Mouse (Mus musculus) heart, embryonic 12.5 days (tissue): ENCODE results near the gene Nfe2. TPM values are rescaled to one million over a fixed set of nuclear protein-coding genes. Genes with fewer than 3 reads are reported as not detected.

Experiments used
- ATAC-seq: fragments of 200-750 bp; cut with Nextera tagmentation; 2 replicates; pipeline ENCODE4 v1.8.0; 2017; ENCODE audit warnings: moderate TSS enrichment, moderate library complexity; ENCODE audit not compliant: insufficient number of reproducible peaks, low FRiP score
- H3K27ac ChIP-seq: fragments of 300-500 bp; sonication (generic); 2 replicates; pipeline ENCODE4 v1.5.1; 2016; ENCODE audit warnings: mild to moderate bottlenecking, moderate library complexity; ENCODE audit not compliant: poor library complexity, severe bottlenecking
- H3K27me3 ChIP-seq: fragments of 300-500 bp; sonication (generic); replicated peaks from 2 replicates; pipeline ENCODE4 v1.6.1; 2016; ENCODE audit warnings: mild to moderate bottlenecking, moderate library complexity
- H3K36me3 ChIP-seq: fragments of 300-500 bp; sonication (generic); 2 replicates; pipeline ENCODE4 v1.6.1; 2016; ENCODE audit warnings: mild to moderate bottlenecking, moderate library complexity
- H3K4me1 ChIP-seq: fragments of 300-500 bp; sonication (generic); replicated peaks from 2 replicates; pipeline ENCODE4 v1.6.1; 2016; ENCODE audit warnings: mild to moderate bottlenecking
- H3K4me2 ChIP-seq: fragments of 300-500 bp; sonication (generic); 2 replicates; pipeline ENCODE4 v1.6.1; 2016; ENCODE audit warnings: mild to moderate bottlenecking, moderate library complexity
- H3K4me3 ChIP-seq: fragments of 300-500 bp; sonication (generic); 2 replicates; pipeline ENCODE4 v1.5.1; 2016; ENCODE audit warnings: mild to moderate bottlenecking
- H3K9ac ChIP-seq: fragments of 300-500 bp; sonication (generic); 2 replicates; pipeline ENCODE4 v1.6.1; 2016; ENCODE audit warnings: mild to moderate bottlenecking, moderate library complexity
- H3K9me3 ChIP-seq: fragments of 300-500 bp; sonication (generic); replicated peaks from 2 replicates; pipeline ENCODE4 v1.6.1; 2016; ENCODE audit warnings: mild to moderate bottlenecking, moderate library complexity
- WGBS: fragments of 180-500 bp; shearing (Covaris S2); methylation state at CpG from one replicate; pipeline ENCODE4 v1.1.7; 2016; 5-methylcytosine and 5-hydroxymethylcytosine counted together
- polyA plus RNA-seq: library from polyadenylated mRNA; unstranded; fragments of >200 nt; fragmentation: Nextera tagmentation; extraction: Ambion mirVana; gene quantifications from 2 replicates; pipeline ENCODE4 v1.2.1, GENCODE M21; 2016

Gene Nfe2
- 12.1 and 12.4 TPM in 2 replicates for polyA plus RNA-seq

- ATAC-seq: peak; percentile 95
- Histone ChIP-seq H3K4me3 (peak within 1 kb of the TSS; percentile 29), H3K36me3 (no peaks in the 10 kb centered on the region), H3K9ac (0 out of 2 replicates have a peak within 1 kb of the TSS, but pooled peaks have one; percentile 32), H3K4me2 (peak within 1 kb of the TSS; percentile 66), H3K27me3 (no peaks in the 10 kb centered on the region), H3K27ac (peak within 1 kb of the TSS; percentile 72), H3K4me1 (peaks cover 33% of the 10 kb centered on the region), H3K9me3 (no peaks in the 10 kb centered on the region)
- WGBS: 4% methylated on average over 15 of the region's 15 CpGs
Observed at GRCm38 (mm10) chr15:103257790-103258728, at the start of gene Nfe2. Nfe2 (minus strand) TSS chr15:103258403.

GRCm38 (mm10) chr15:103307125-103307524 lies 48.9 kb upstream of the Nfe2 start:
- H3K27me3 ChIP-seq: peaks cover 9% of the 10 kb centered on the region
- 2% methylated on average over 7 of the region's 7 CpGs for WGBS
- no peaks in the 10 kb centered on the region for H3K9me3 ChIP-seq
- H3K27ac ChIP-seq: no peak overlapping the region
- H3K4me3 ChIP-seq: no peak overlapping the region
- peaks cover 50% of the 10 kb centered on the region for H3K4me1 ChIP-seq
- H3K9ac ChIP-seq: 0 out of 2 replicates have a peak overlapping the region, but pooled peaks have one; percentile 46
- H3K36me3 ChIP-seq: no peaks in the 10 kb centered on the region
- ATAC-seq: no peak
- peak overlapping the region; percentile 47 for H3K4me2 ChIP-seq

- Histone ChIP-seq H3K9me3 (no peaks in the 10 kb centered on the region), H3K27ac (peak overlapping the region; percentile 78), H3K4me2 (peak overlapping the region; percentile 88), H3K9ac (peak overlapping the region; percentile 79), H3K36me3 (no peaks in the 10 kb centered on the region), H3K4me3 (peak overlapping the region; percentile 59), H3K4me1 (peaks cover 61% of the 10 kb centered on the region), H3K27me3 (peaks cover 9% of the 10 kb centered on the region)
- 38% methylated on average over 8 of the region's 8 CpGs for WGBS
- no peak for ATAC-seq
Observed at GRCm38 (mm10) chr15:103305792-103306645, 47.8 kb upstream of the Nfe2 start.

GRCm38 (mm10) chr15:103305070-103305678 lies 47.0 kb upstream of the Nfe2 start:
- peaks cover 69% of the 10 kb centered on the region for H3K4me1 ChIP-seq
- H3K4me2 ChIP-seq: peak overlapping the region; percentile 88
- H3K27ac ChIP-seq: peak overlapping the region; percentile 81
- ATAC-seq: peak; percentile 92
- peak overlapping the region; percentile 59 for H3K4me3 ChIP-seq
- under 1% methylated on average over 71 of the region's 71 CpGs for WGBS
- peaks cover 9% of the 10 kb centered on the region for H3K27me3 ChIP-seq
- H3K9me3 ChIP-seq: no peaks in the 10 kb centered on the region
- peak overlapping the region; percentile 79 for H3K9ac ChIP-seq
- H3K36me3 ChIP-seq: no peaks in the 10 kb centered on the region

- Histone ChIP-seq H3K4me2 (peak overlapping the region; percentile 88), H3K36me3 (no peaks in the 10 kb centered on the region), H3K27ac (peak overlapping the region; percentile 81), H3K27me3 (peaks cover 9% of the 10 kb centered on the region), H3K9ac (peak overlapping the region; percentile 78), H3K9me3 (no peaks in the 10 kb centered on the region), H3K4me1 (peaks cover 75% of the 10 kb centered on the region), H3K4me3 (peak overlapping the region; percentile 59)
- peak; percentile 3; the same call in 1 of the 2 replicates for ATAC-seq
- 2% methylated on average over 9 of the region's 9 CpGs for WGBS
Observed at GRCm38 (mm10) chr15:103304616-103304969, 46.4 kb upstream of the Nfe2 start.

- Histone ChIP-seq H3K9me3 (no peaks in the 10 kb centered on the region), H3K27ac (peak overlapping the region; percentile 81), H3K4me2 (peak overlapping the region; percentile 88), H3K9ac (peak overlapping the region; percentile 78), H3K4me3 (peak overlapping the region; percentile 59), H3K27me3 (peaks cover 4% of the 10 kb centered on the region), H3K4me1 (peaks cover 79% of the 10 kb centered on the region), H3K36me3 (peaks cover 5% of the 10 kb centered on the region)
- 9% methylated on average over 8 of the region's 8 CpGs for WGBS
- no peak for ATAC-seq
Observed at GRCm38 (mm10) chr15:103303916-103304615, 45.9 kb upstream of the Nfe2 start.

- Histone ChIP-seq H3K9me3 (no peaks in the 10 kb centered on the region), H3K27ac (peak overlapping the region; percentile 63), H3K9ac (0 out of 2 replicates have a peak overlapping the region, but pooled peaks have one; percentile 28), H3K27me3 (no peaks in the 10 kb centered on the region), H3K4me1 (peaks cover 68% of the 10 kb centered on the region), H3K4me2 (no peak overlapping the region), H3K4me3 (no peak overlapping the region), H3K36me3 (peaks cover 20% of the 10 kb centered on the region)
- no peak for ATAC-seq
- 55% methylated on average over 6 of the region's 6 CpGs for WGBS
Observed at GRCm38 (mm10) chr15:103302341-103303021, 44.3 kb upstream of the Nfe2 start.

- no peaks in the 10 kb centered on the region for H3K27me3 ChIP-seq
- no peak overlapping the region for H3K4me3 ChIP-seq
- peaks cover 27% of the 10 kb centered on the region for H3K36me3 ChIP-seq
- H3K27ac ChIP-seq: peak overlapping the region; percentile 63
- WGBS: 27% methylated on average over 5 of the region's 5 CpGs
- H3K9me3 ChIP-seq: no peaks in the 10 kb centered on the region
- H3K4me2 ChIP-seq: no peak overlapping the region
- no peak for ATAC-seq
- 0 out of 2 replicates have a peak overlapping the region, but pooled peaks have one; percentile 28 for H3K9ac ChIP-seq
- H3K4me1 ChIP-seq: peaks cover 63% of the 10 kb centered on the region
Observed at GRCm38 (mm10) chr15:103301547-103302340, 43.5 kb upstream of the Nfe2 start.

- Histone ChIP-seq H3K9ac (0 out of 2 replicates have a peak overlapping the region, but pooled peaks have one; percentile 28), H3K4me1 (peaks cover 62% of the 10 kb centered on the region), H3K4me2 (no peak overlapping the region), H3K4me3 (no peak overlapping the region), H3K27me3 (no peaks in the 10 kb centered on the region), H3K27ac (peak overlapping the region; percentile 63), H3K36me3 (peaks cover 34% of the 10 kb centered on the region), H3K9me3 (no peaks in the 10 kb centered on the region)
- ATAC-seq: no peak
- 27% methylated on average over 2 of the region's 2 CpGs for WGBS
Observed at GRCm38 (mm10) chr15:103301046-103301445, 42.8 kb upstream of the Nfe2 start.
